Mouse (Mus musculus) limb, embryonic 14.5 days (tissue): ENCODE measurements around the gene Mrps5. TPM values are rescaled to one million over a fixed set of nuclear protein-coding genes. Genes with fewer than 3 reads are reported as not detected.

Source experiments
- ATAC-seq: fragments of 200-750 bp; cut with Nextera tagmentation; 2 replicates; pipeline ENCODE4 v1.8.0; 2017; ENCODE audit warnings: low read depth, moderate number of reproducible peaks, moderate TSS enrichment; ENCODE audit not compliant: low FRiP score
- DNase-seq: peaks from one replicate; pipeline ENCODE4 v3.0.0-alpha.2; 2015; ENCODE audit warnings: low spot score
- H3K27ac ChIP-seq: fragments of 300-500 bp; sonication (generic); replicated peaks from 2 replicates; pipeline ENCODE4 v1.5.1; 2014; ENCODE audit warnings: low read depth, mild to moderate bottlenecking, low read length, moderate library complexity, mixed read lengths
- H3K27me3 ChIP-seq: fragments of 300-500 bp; sonication (generic); 2 replicates; pipeline ENCODE4 v1.6.1; 2014; ENCODE audit warnings: low read length, mixed read lengths; ENCODE audit not compliant: control insufficient read depth, insufficient read depth
- H3K36me3 ChIP-seq: fragments of 300-500 bp; sonication (generic); 2 replicates; pipeline ENCODE4 v1.6.1; 2014; ENCODE audit warnings: mild to moderate bottlenecking, low read length, moderate library complexity, mixed read lengths; ENCODE audit not compliant: control insufficient read depth, insufficient read depth
- H3K4me1 ChIP-seq: fragments of 300-500 bp; sonication (generic); 2 replicates; pipeline ENCODE4 v1.6.1; 2014; ENCODE audit warnings: antibody characterized with exemption, low read length, mixed read lengths; ENCODE audit not compliant: control insufficient read depth, insufficient read depth
- H3K4me2 ChIP-seq: fragments of 300-500 bp; sonication (generic); replicated peaks from 2 replicates; pipeline ENCODE4 v1.6.1; 2014; ENCODE audit warnings: low read depth, mild to moderate bottlenecking, low read length, moderate library complexity; ENCODE audit not compliant: severe bottlenecking
- H3K4me3 ChIP-seq: fragments of 300-500 bp; sonication (generic); replicated peaks from 2 replicates; pipeline ENCODE4 v1.5.1; 2014; ENCODE audit warnings: low read length
- H3K9ac ChIP-seq: fragments of 300-500 bp; sonication (generic); 2 replicates; pipeline ENCODE4 v1.6.1; 2014; ENCODE audit warnings: mild to moderate bottlenecking, low read depth, low read length, moderate library complexity; ENCODE audit not compliant: severe bottlenecking
- H3K9me3 ChIP-seq: fragments of 300-500 bp; sonication (generic); 2 replicates; pipeline ENCODE4 v1.6.1; 2016; ENCODE audit warnings: low read length; ENCODE audit not compliant: control insufficient read depth
- POLR2A ChIP-seq: fragments of 200-500 bp; IDR thresholded peaks from 2 replicates; pipeline ENCODE4 v1.8.0; 2012; ENCODE audit warnings: inconsistent platforms, mild to moderate bottlenecking, moderate library complexity, borderline replicate concordance; ENCODE audit not compliant: insufficient read depth, insufficient read length; ENCODE audit errors: extremely low read depth
- WGBS: fragments of 180-500 bp; shearing (Covaris S2); extraction: QIAGEN DNeasy Blood & Tissue Kit; methylation state at CpG from one replicate; pipeline ENCODE4 v1.1.7; 2014; 5-methylcytosine and 5-hydroxymethylcytosine counted together
- polyA plus RNA-seq, 2 experiments: library from polyadenylated mRNA; depleted of rRNA in 1 of 2; stranded (reverse) in 1 of 2; unstranded in 1 of 2; fragments of >200 nt; fragmentation: Nextera tagmentation in 1 of 2; extraction: Ambion mirVana in 1 of 2; gene quantifications; 2 replicates each; pipeline versions ENCODE4 v1.2.1 to v1.2.3; 2012 to 2014

Gene Mrps5
- polyA plus RNA-seq (2012; rRNA removed) (92.0 and 102 TPM in 2 replicates), polyA plus RNA-seq (2014; fragmentation: Nextera tagmentation; extraction: Ambion mirVana) (118 and 123 TPM in 2 replicates)

- no peaks in the 10 kb centered on the region for H3K27me3 ChIP-seq
- 4% methylated on average over 38 of the region's 39 CpGs for WGBS
- DNase-seq (peak; percentile 76), ATAC-seq (peak; percentile 88)
- peak within 1 kb of the TSS; percentile 91 for H3K9ac ChIP-seq
- H3K4me1 ChIP-seq: peaks cover 18% of the 10 kb centered on the region; the same call in 1 of the 2 replicates
- H3K36me3 ChIP-seq: 0 out of 2 replicates have a peak, but pooled peaks cover 5% of the 10 kb centered on the region
- H3K4me3 ChIP-seq: peak within 1 kb of the TSS; percentile 96
- H3K9me3 ChIP-seq: no peaks in the 10 kb centered on the region
- TF ChIP-seq POLR2A: 0 out of 2 replicates have a peak, but pooled peaks have one; percentile 88
- peak within 1 kb of the TSS; percentile 94 for H3K27ac ChIP-seq
- peak within 1 kb of the TSS; percentile 80 for H3K4me2 ChIP-seq
Observed at GRCm38 (mm10) chr2:127586694-127587513, at the start of gene Mrps5, which contains the start of gene Zfp661. Mrps5 (plus strand) TSS chr2:127587222. Zfp661 (minus strand) TSS chr2:127587094.

- Histone ChIP-seq H3K27ac (no peak overlapping the region), H3K4me1 (no peaks in the 10 kb centered on the region), H3K9ac (no peak overlapping the region), H3K36me3 (no peaks in the 10 kb centered on the region), H3K9me3 (no peaks in the 10 kb centered on the region), H3K4me2 (no peak overlapping the region), H3K27me3 (peaks cover 33% of the 10 kb centered on the region), H3K4me3 (no peak overlapping the region)
- DNase-seq (no peak), ATAC-seq (no peak)
- no peak for TF ChIP-seq POLR2A
- 53% methylated on average over 3 of the region's 3 CpGs for WGBS
Observed at GRCm38 (mm10) chr2:127537548-127537947, 49.5 kb upstream of the Mrps5 start.

- H3K4me3 ChIP-seq: no peak overlapping the region
- 27% methylated on average over 4 of the region's 4 CpGs for WGBS
- ATAC-seq (no peak), DNase-seq (no peak)
- H3K36me3 ChIP-seq: no peaks in the 10 kb centered on the region
- H3K27ac ChIP-seq: no peak overlapping the region
- H3K4me2 ChIP-seq: no peak overlapping the region
- no peaks in the 10 kb centered on the region for H3K9me3 ChIP-seq
- no peaks in the 10 kb centered on the region for H3K4me1 ChIP-seq
- no peak overlapping the region for H3K9ac ChIP-seq
- peaks cover 46% of the 10 kb centered on the region for H3K27me3 ChIP-seq
- TF ChIP-seq POLR2A: no peak
Observed at GRCm38 (mm10) chr2:127539494-127539893, 47.5 kb upstream of the Mrps5 start.

GRCm38 (mm10) chr2:127541185-127541584 is 45.8 kb upstream of the Mrps5 start, which contains the start of gene Prom2:
Prom2 (minus strand) TSS chr2:127541467.
- H3K9ac ChIP-seq: no peak within 1 kb of the TSS
- no peak for TF ChIP-seq POLR2A
- no peak for ATAC-seq
- H3K9me3 ChIP-seq: no peaks in the 10 kb centered on the region
- peaks cover 46% of the 10 kb centered on the region for H3K27me3 ChIP-seq
- no peak for DNase-seq
- H3K36me3 ChIP-seq: no peaks in the 10 kb centered on the region
- under 1% methylated on average over 23 of the region's 29 CpGs for WGBS
- H3K4me2 ChIP-seq: 0 out of 2 replicates have a peak within 1 kb of the TSS, but pooled peaks have one; percentile 5
- H3K4me1 ChIP-seq: no peaks in the 10 kb centered on the region
- no peak within 1 kb of the TSS for H3K4me3 ChIP-seq
- H3K27ac ChIP-seq: no peak within 1 kb of the TSS

GRCm38 (mm10) chr2:127541697-127542096 is 45.3 kb upstream of the Mrps5 start:
- no peak for ATAC-seq
- no peak overlapping the region for H3K9ac ChIP-seq
- no peak for DNase-seq
- TF ChIP-seq POLR2A: no peak
- peaks cover 46% of the 10 kb centered on the region for H3K27me3 ChIP-seq
- no peak overlapping the region for H3K4me2 ChIP-seq
- H3K27ac ChIP-seq: no peak overlapping the region
- WGBS: 74% methylated on average over 2 of the region's 2 CpGs
- H3K36me3 ChIP-seq: no peaks in the 10 kb centered on the region
- no peak overlapping the region for H3K4me3 ChIP-seq
- no peaks in the 10 kb centered on the region for H3K9me3 ChIP-seq
- no peaks in the 10 kb centered on the region for H3K4me1 ChIP-seq
